Mouse (Mus musculus) megakaryocyte, embryonic 14.5 days (primary cell): Measurements from ENCODE around the gene Slamf9. TPM values are rescaled to one million over a fixed set of nuclear protein-coding genes. Genes with fewer than 3 reads are reported as not detected.

Experiments used
- H3K27me3 ChIP-seq: replicated peaks from 2 replicates; pipeline ENCODE3; 2012; ENCODE audit warnings: inconsistent platforms
- H3K36me3 ChIP-seq: replicated peaks from 2 replicates; pipeline ENCODE3; 2012; ENCODE audit warnings: low read length, inconsistent platforms, mixed read lengths
- H3K4me1 ChIP-seq: 2 replicates; pipeline ENCODE4 v1.6.1; 2012; ENCODE audit warnings: inconsistent platforms
- H3K4me3 ChIP-seq: replicated peaks from 2 replicates; pipeline ENCODE3; 2012; ENCODE audit warnings: moderate library complexity, mild to moderate bottlenecking, inconsistent platforms
- H3K9me3 ChIP-seq: 2 replicates; pipeline ENCODE4 v1.6.1; 2012; ENCODE audit warnings: inconsistent platforms
- FLI1 ChIP-seq: IDR thresholded peaks from 2 replicates; pipeline ENCODE4 v1.6.1; 2012; ENCODE audit warnings: low read length, inconsistent platforms, mixed read lengths
- GATA1 ChIP-seq: IDR thresholded peaks from 3 replicates; pipeline ENCODE4 v1.6.1; 2012; ENCODE audit warnings: mixed read lengths, low read length, inconsistent platforms, borderline replicate concordance
- polyA plus RNA-seq: library from polyadenylated mRNA; stranded (reverse); fragments of >175 nt; gene quantifications from 2 replicates; pipeline ENCODE4 v1.2.3, GENCODE M21; 2012; ENCODE audit warnings: low replicate concordance; ENCODE audit not compliant: insufficient read depth

Gene Slamf9
- polyA plus RNA-seq, 1 experiment = not detected

DNA sequence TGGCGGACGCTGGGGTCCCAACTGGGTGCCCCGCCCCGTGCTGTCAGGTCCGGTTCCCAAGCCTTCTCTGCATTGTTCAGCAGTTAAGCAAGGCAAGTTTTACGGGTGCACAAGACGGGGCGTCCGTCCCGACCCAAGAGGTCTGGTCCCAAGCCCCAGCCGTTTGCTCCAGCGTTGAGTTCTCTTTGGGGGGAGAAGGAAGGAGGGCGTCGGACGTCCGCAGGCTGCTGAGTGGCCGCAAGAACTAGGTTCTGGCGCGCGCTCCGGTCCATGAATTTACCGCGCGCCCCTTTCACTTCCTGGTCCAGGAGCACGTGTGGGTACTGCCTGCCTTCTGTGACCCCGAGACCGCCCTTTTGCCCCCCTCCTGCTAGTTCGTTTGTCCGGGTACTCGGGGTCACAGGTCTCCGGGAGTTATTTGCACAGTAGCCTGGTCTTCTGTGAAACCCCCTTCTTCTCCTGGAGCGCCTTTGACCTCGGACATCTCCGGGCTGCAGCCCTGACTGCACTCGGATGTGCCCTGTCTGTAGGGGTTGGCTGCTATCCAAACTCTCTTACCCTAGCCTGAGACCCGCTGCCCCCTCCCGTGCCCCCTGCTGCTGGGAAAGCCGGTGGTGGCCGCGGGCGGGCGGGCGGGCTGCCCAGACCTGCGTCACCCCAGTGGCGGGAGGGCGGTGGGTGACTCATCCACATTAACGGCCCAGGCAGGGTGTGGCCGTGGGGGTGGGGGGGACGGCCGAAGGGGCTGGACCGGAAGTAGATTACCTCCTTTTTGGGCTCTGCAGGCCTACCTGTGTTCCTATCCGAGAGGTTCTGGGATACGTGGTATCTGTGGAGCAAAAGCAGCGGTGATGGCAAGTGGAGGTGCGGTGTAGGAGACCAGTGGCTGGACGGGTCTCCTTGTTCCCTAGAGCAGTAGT, 25.6 kb downstream of the Slamf9 start:
- Histone ChIP-seq H3K27me3 (peaks cover 23% of the 10 kb centered on the region), H3K36me3 (peaks cover 30% of the 10 kb centered on the region), H3K9me3 (no peaks in the 10 kb centered on the region), H3K4me3 (peak overlapping the region; percentile 97), H3K4me1 (peaks cover 73% of the 10 kb centered on the region)
- TF ChIP-seq FLI1 = no peak
- no peak for TF ChIP-seq GATA1

DNA sequence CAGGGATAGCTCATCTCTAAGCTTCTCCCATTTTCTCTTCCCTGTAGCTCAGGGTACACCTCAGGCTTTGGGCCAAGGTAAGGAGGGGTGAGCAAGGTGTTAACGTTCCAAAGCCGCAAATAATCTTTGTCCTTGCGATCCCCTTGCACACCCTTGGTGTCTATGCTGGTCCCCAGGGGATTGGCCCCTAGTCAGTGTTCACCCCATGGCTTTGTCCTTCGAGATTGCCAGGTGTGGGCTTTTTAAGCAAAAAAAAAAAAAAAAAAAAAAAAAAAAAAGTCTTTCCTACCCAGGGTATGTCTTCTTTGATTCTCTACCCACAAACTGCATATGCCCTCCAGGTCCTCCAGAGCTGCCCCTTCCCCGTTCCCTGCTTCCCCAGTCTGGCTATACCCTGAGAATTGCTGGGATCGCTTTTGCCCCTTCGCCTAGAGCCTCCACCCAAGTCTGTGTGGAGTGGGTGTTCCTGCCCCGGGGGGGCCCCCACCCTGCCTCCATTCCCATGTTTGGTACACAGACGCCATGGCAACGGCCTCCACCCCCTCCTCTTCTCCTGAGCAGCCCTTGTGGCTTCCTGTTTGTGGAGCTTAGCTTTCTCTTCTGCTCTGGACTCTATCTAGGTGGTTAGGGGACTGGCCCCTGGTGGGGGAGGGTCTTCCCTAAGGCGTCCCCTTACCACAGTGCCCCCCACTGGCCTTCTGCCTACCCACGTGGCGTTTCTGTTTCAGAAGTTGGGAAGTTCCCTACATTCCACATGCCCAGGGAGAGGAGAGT, 26.4 kb downstream of the Slamf9 start:
- peaks cover 39% of the 10 kb centered on the region for H3K36me3 ChIP-seq
- no peak for TF ChIP-seq GATA1
- TF ChIP-seq FLI1 = no peak
- peak overlapping the region; percentile 97 for H3K4me3 ChIP-seq
- peaks cover 15% of the 10 kb centered on the region for H3K27me3 ChIP-seq
- H3K4me1 ChIP-seq = peaks cover 76% of the 10 kb centered on the region
- H3K9me3 ChIP-seq = no peaks in the 10 kb centered on the region

DNA sequence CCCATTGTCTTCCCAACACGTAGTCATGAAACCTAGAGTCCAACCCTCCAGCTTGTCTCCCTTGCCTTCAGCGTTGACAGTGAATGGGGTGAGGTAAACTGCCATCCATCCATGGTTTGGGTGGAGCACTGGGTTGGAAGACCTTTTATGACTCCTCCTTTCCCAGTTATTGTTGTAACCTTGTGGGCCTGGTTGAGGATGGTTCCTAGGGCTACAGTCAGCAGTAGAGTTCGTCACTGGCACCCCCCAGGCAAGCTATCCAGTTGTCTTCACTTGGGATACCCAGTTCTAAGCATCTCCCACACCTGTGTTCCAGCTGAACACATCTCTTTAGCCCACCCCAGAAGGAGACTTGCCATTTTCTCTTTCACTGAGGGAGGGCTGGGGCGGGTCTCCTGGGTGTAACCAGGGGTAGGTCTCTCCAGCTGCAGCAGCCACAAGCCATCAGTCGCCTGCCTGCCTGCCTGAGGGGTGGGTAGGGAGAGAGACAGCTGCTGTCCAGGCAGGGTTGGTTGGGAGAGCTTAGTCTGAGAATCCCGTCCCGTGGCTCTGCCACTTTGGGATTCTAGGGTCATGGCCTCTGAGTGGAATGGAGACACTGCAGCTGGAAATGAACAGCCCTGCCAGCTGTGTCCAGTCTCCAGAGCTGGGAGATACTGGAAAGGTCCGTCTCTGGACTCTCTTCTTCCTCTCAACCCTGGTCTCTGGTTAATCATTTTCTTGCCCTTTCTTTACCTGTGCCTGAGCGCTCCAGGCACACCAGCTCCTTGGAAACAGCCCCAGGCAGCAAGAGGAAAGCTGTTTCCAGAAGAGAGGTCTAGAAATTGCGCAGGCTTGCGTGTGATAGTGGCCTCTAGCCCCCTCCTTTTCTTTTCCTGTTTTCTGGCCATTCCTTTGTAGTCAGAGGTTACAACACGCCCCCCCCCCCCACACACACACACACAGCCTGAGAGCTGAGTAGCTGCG, 27.3 kb downstream of the Slamf9 start:
- H3K27me3 ChIP-seq = peaks cover 6% of the 10 kb centered on the region
- peak overlapping the region; percentile 97 for H3K4me3 ChIP-seq
- peaks cover 47% of the 10 kb centered on the region for H3K36me3 ChIP-seq
- H3K4me1 ChIP-seq = peaks cover 83% of the 10 kb centered on the region
- no peak for TF ChIP-seq FLI1
- no peak for TF ChIP-seq GATA1
- H3K9me3 ChIP-seq = no peaks in the 10 kb centered on the region

DNA sequence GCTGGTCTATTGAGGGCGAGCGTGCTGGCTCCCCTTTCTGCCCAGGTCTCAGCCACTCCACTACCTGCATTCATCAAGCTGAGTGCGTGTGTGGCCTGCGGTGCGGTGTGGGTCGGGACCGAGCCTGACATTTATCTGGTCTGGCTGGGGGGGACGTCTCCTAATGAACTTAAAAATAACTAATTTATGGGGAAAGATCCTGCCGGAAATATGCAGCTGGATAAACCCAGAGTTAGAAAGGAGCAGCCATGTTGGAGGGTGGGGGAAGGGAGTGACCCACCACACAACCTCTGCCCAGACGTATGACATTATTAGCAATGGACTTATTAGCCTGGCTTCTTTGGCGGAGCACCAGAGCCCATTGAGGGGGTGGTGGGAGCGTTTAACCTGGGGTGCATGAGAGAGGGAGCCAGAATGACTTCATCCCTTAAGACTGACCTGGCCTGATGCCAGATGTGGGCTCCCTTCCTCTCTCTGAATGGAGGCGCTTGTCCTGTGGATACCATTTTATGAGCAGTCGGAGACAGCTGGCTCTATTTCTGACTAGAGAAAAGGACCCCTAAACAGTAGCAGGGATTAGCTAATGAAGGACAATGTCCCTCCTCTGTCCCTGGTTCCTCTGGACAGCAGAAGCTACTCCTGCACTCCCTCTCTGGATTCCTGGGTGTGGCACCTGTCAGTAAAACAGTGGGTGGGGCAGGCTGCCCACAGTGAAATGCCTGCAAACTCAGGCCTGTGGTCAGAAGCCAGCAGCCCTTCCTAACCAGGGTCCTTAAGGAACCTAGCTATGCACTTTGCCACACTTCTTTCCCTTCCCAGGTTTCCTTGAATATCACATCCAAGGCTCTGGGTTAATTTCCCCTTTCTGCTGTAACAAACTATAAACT, 28.2 kb downstream of the Slamf9 start:
- Histone ChIP-seq H3K4me3 (peak overlapping the region; percentile 97), H3K4me1 (peaks cover 83% of the 10 kb centered on the region), H3K36me3 (peaks cover 57% of the 10 kb centered on the region), H3K27me3 (no peaks in the 10 kb centered on the region), H3K9me3 (no peaks in the 10 kb centered on the region)
- TF ChIP-seq GATA1 (no peak), FLI1 (no peak)

DNA sequence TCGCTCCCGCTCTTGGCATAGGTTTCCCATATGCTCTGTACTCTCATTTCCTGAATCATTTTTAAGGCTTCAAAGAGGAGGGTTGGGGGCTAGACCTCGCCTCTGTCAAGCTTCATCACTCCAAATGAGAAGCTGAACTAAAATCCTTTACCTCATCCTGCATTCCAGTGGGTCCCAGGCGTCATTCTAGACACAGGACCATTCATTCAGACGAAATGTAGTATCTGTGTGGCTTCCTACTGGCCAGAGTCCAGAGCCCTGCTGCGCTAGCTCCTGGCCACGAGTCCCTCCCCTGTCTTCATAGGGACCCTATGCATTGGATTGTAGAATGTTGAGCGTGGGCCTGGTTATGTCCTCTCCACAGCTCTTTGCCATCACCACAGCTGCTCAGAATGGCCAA, 29.6 kb downstream of the Slamf9 start:
- TF ChIP-seq GATA1 (no peak), FLI1 (no peak)
- Histone ChIP-seq H3K4me1 (peaks cover 86% of the 10 kb centered on the region), H3K27me3 (no peaks in the 10 kb centered on the region), H3K9me3 (no peaks in the 10 kb centered on the region), H3K4me3 (peak overlapping the region; percentile 29), H3K36me3 (peaks cover 71% of the 10 kb centered on the region)

DNA sequence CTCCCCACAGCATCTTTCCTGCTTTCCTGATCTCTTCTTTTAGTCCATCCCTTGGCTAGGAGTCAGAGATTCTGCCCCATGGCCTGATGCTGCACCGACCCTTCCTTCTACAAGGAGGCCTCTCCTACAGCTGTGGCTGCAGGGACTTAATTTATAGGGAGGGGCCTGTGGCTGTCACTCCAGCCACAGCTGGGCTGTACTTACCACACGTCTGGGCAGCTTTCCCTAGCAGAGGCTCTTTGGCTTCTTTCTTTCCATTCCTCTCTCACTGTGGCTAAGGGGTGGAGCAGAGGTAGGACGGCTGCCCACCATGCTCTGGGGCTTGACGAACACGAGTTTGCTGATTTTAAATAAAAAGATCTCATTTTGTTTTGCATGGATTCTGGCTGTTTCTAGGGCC, 31.8 kb downstream of the Slamf9 start:
- H3K27me3 ChIP-seq = no peaks in the 10 kb centered on the region
- no peak overlapping the region for H3K4me3 ChIP-seq
- no peaks in the 10 kb centered on the region for H3K9me3 ChIP-seq
- peaks cover 87% of the 10 kb centered on the region for H3K36me3 ChIP-seq
- H3K4me1 ChIP-seq = peaks cover 100% of the 10 kb centered on the region
- TF ChIP-seq GATA1 (no peak), FLI1 (no peak)

DNA sequence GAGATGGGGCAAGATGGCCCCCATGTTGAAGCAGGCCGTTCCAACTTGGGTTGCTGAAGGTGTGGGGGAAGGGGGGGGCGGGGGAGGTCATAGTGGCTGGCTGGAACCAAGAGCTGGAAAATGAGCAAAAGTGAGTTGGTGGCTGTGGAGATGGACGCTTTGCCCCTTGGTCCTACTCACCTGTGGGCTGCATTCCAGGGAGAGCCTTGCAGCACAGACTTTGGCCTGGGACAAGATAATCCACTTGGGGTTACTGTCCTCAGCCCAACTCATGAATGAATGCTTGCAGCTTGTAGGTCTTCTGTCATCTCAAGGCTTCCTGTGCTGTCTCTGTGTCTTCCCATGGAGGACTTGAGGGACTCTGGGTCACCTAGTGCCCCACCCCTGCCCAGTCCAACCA, 32.5 kb downstream of the Slamf9 start:
- TF ChIP-seq FLI1 (no peak), GATA1 (no peak)
- Histone ChIP-seq H3K9me3 (no peaks in the 10 kb centered on the region), H3K4me3 (peak overlapping the region; percentile 50), H3K36me3 (peaks cover 88% of the 10 kb centered on the region), H3K4me1 (peaks cover 100% of the 10 kb centered on the region), H3K27me3 (no peaks in the 10 kb centered on the region)

DNA sequence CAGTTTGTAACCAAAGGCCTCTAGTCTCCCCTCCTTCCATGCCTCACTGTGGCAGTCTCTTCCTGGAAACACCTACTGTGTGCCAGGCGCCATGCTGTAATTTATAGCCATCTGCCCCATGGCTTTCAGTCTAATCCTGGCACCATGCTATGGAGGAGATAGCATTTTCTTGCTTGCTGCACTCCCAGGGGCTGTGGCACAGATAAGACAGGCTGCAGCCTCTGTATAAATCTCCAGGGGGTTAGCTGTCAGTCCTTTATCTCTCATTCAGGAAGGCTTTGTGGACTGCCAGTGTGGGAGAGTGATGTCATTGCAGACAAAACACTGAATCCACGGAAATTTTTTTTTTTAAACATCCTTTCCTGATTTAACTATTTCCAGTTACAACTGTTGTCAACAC, 33.0 kb downstream of the Slamf9 start:
- Histone ChIP-seq H3K36me3 (peaks cover 84% of the 10 kb centered on the region), H3K9me3 (no peaks in the 10 kb centered on the region), H3K4me1 (peaks cover 100% of the 10 kb centered on the region), H3K27me3 (no peaks in the 10 kb centered on the region), H3K4me3 (no peak overlapping the region)
- no peak for TF ChIP-seq FLI1
- no peak for TF ChIP-seq GATA1
